Mouse (Mus musculus) erythroblast, adult 5-6 weeks (primary cell): ENCODE measurements around the gene Olfr1336. TPM values are rescaled to one million over a fixed set of nuclear protein-coding genes. Genes with fewer than 3 reads are reported as not detected.
"Not testable (repeated sequence)": the region's sequence is repeated elsewhere in the genome, so short reads cannot be mapped to it uniquely, and the experiment has no call there.

Source experiments
- ATAC-seq: replicated peaks from 2 replicates; pipeline ENCODE4 v1.8.0; 2016; ENCODE audit warnings: moderate number of reproducible peaks, mild to moderate bottlenecking, moderate TSS enrichment, inconsistent platforms; ENCODE audit not compliant: poor library complexity, low FRiP score, severe bottlenecking
- total RNA-seq, 2 experiments: library from RNA; stranded (forward) in 1 of 2; stranded (reverse) in 1 of 2; fragments of 150-400 nt in 1 of 2; fragments of 200-764, 138-1000 nt in 1 of 2; gene quantifications; 2 replicates each; pipeline versions ENCODE4 v1.2.3 to v1.2.4; 2015 to 2017; ENCODE audit warnings: low replicate concordance in 2 of 2

Gene Olfr1336
- not detected in 2 replicates for total RNA-seq (2015; ENCODE audit: low replicate concordance)
- total RNA-seq (2017; ENCODE audit: low replicate concordance), result not detected in 2 replicates

DNA sequence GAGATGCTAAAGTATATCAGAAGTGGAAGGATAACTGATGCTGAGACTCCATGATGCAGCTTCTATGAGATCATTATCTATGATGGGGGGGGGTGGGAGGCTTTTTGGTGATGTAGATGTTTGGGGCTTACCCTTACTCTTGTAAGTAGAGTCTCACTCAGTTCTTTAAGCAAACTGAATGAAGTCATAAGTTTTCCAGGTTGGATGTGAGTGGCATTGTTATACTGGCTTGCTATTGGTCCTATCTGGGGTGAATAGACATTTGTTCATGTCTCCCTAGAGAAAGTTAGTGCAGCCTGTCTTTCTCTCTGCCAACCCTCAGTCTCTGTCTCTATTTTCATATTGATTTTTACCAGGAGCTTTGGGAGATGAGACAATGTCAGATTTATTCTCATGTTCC lies at the start of gene Olfr1336:
TSS of gene Olfr1336 (plus strand) at position 301 of the 400 bp plus-strand sequence.
- ATAC-seq, result no peak

DNA sequence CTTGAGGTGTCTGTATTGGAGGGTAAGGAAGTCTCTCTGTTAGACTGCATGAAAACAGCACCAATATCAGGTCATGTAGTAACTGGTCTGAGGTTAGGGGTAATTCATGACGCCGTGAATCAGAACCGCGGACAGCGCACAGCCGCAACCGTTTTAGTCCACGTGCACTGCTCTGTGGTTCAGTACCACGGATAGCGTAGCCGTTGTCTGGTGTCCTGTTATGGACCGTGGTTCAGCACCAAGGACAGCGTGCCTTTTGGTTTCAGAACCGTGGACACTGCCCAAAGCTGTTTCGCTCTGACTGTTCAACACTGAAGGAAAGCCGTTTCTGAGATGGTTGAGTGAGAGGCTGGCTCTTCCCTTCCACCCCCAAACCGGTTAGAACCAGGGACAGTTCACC lies 45.9 kb upstream of the Olfr1336 start, which contains the start of gene Gm20715:
TSS of gene Gm20715 (plus strand) at position 235 of the 400 bp plus-strand sequence.
- ATAC-seq, result no peak

DNA sequence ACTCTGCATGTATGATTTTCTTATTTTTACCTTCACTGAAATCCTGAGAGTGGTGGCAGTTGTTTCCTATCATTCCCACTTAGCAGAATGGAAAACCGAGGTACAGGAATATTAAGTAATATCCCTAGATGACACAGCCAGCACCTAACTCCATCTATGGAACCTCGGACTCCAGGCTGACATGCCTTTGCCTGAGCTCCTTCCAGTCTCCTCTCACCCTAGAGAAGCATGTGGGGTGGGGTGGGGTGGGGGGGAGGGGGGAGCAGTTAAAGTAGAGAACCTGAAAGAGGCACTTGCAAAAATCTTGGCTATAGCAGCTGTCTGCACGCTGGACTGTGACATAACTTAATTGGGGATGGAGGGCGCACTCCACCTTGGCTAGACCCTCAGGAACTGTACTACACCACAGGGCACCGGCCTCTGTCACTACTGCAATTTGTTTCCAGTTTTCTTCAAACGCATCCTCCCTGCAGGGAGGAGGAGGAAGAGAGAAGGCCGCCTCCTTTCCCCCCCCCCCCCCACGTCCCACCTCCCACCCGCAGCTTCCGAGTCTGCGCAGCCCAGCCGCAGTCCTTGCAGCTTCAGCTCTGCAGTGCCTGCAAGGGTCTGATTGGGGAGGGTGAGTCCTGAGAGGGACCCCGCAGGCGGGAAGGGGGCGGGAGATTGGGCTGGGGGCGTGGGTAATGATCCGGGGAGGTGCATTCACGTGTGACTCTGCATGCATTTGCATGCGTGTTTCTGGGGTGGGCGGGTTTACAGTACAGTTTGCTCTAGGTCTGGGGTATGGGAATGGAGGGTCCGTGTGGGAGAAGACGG lies 41.1 kb upstream of the Olfr1336 start:
- no peak for ATAC-seq

DNA sequence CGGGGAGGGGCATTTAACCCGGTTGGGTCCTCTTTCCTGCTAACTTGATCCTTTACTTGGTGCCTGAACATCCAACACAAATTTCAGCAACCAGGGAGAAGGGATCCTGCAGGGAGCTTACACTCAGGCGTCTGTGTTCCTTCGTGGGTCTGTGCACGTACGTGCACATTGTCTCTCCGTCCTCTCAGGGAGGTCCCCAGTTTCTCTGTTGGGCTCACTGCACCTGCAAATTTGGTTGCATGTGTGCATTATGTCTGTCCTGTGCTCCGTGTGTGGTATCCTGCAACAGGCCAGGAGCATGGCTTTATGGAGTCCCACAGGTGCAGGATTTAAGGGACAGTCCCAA lies 40.6 kb upstream of the Olfr1336 start:
- no peak for ATAC-seq

DNA sequence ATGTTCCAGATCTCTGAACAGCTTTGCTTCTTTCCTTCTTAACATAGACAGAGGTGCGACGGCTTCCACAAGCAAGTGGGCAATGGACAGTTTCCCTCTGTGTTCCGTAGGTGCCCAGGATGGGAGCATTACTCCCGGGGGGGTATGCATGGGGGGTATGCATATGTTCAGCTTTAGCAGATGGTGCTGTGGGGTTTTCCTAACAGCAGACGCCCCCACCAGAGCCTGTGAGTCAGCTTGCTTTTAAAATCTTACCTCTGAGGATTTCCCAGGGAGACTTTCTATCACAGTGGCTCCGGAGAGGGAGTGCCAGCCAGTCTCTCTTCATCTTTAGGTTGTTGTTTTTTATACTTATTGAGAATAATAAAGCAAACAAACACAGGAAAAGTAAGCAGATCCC lies 36.1 kb upstream of the Olfr1336 start:
- ATAC-seq, result no peak

DNA sequence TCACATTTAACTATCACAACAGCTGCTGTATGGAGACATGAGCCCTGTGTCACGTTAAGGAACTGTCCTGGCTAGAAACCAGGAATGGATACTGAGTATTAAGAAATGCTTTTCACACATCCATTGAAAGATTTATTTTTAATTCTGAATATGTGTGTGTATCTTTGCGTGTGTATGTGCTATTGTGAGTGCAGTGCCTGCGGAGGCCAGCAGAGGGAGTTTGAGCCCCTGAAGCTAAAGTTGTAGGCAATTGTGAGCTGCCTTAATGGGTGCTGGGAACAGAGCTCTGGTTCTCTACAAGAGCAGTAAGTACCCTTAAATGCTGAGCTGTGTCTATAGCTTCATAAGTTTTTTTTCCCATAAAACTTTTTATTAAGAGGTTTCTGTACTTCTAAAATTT lies 26.6 kb upstream of the Olfr1336 start:
- ATAC-seq, result no peak

DNA sequence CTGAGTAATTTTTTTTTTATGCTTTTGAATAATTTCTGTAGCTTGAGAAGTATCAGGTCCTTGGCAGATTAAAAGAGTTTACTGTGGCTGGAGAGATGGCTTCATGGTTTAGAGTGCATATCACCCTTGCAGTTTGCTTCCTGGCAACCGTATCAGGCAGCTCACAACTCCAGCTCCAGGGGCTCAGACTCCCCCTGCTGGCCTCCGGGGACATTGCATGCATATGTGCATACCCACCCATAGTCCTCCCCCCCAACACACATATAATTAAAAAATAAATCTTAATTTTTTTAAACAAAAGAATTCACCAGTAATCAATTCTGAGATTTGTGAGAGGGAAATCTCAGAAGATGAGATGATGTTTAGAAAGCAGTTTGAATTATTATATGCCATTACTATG lies 25.6 kb upstream of the Olfr1336 start:
- no peak for ATAC-seq

DNA sequence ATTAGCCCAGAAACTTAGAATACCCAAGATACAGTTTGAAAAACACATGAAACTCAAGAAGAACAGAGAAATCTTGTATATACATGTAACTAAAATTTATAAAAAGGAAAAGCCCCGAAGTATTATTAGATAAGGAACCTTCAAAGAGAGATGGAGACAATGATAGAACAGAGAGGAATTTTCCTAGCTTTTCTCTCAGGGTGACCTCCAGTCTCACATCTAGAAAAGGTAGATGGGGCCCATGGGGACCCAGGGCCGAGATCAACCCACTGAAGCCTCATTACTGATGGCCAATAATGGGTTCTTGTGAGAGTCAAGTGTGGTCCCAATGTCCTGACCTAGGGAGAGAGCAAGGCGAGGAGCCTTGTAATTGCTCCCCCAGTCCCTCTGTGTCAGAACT lies 17.6 kb upstream of the Olfr1336 start, which contains the start of gene Olfr1344:
TSS of gene Olfr1344 (plus strand) at position 301 of the 400 bp plus-strand sequence.
- ATAC-seq, result no peak

DNA sequence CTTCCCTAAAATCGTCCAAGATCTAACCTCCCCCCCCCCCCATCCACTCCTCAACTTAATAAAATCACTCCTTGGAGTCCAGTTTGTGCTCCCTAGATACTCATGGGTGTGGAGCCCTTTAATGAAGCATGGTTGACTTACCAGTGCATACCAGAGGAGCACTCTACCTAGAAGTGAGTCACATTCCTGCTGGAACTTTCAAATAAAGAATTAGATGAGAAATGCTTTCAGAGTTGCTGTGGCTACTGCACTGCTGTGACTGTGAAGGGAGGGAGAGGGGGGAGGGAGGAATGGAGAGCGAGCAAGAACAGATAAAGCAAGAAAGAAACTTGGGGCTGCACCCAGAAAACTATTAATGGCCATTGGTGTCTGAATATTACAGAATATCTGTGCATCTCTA lies 14.8 kb upstream of the Olfr1336 start:
- no peak for ATAC-seq

DNA sequence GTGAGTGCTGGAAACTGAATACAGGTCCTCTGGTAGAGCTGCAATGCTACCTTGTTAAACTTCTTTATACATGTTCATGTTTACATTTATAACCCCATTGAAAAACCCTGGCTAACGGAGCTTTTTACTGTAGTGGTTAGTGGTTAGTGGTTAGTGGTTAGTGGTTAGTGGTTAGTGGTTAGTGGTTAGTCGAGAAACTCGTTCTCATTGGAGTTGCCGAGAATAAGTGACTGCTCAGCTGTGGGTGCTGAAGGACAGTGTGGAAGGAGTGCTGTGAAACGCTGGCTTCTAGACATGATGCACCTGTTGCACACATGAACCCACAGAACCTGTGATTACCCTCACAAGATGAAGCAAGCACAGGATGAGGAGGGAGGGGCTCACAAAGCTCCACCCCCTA lies 8.2 kb upstream of the Olfr1336 start:
- no peak for ATAC-seq

DNA sequence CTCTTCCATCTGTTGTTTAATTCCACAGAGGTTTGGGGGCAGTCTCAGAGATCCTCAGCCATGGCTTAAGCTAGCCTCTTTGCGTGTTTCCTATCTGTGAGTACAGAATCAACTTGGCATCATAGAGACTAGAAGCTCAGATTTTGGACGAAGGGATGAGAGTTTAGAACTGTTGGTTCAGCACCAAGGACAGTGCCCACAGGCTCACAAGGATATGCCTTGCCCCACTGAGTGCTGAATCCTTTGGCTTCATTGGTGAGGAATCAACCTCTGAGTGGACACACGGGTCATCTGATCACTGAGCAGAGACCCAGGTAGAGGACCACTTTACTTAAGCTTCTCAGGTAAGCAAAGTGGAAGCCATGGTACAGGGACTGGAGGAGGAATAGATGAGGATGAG lies 431 bp downstream of the Olfr1336 start:
- ATAC-seq, result no peak

DNA sequence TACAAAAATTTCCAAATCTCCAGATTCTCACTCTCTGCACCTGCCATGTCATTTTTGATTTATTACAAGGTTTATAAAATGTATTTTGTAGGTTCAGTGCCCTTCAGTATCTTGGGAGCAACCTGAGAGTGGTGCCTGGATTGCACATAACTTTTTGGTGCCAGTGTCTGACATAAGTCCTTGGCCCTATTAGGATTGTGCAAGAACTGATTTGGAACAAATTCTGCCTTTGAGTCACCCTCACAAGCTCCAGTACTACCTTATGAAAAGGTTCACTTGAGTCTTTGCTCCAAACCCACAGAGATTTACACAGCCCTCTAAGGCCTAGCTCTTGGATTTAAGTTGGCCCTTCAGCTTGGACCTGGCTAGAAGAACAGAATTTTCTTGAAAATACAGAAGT lies 11.0 kb downstream of the Olfr1336 start, which contains the start of gene Olfr1346:
TSS of gene Olfr1346 (plus strand) at position 151 of the 400 bp plus-strand sequence.
- ATAC-seq, result no peak

DNA sequence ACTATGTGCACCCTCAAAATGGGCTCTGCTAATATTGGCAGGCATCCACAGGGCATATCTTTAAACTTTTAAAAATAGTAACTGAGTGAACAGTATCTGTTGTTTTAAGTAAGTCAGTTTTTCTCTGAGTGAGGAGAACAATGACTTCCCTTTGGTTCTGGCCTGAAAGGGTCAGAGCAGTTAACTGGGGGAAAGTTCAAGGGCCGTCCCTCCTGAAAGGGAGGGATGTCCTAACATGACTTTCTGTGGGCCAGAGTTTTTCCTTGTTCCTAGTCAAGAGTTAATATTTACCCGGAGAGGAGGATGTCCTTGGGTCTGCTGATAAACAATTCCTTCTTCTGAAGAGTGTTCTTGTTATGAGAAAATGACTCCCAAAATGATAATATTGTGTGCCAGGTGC lies 21.7 kb downstream of the Olfr1336 start:
- ATAC-seq, result not testable (repeated sequence)

DNA sequence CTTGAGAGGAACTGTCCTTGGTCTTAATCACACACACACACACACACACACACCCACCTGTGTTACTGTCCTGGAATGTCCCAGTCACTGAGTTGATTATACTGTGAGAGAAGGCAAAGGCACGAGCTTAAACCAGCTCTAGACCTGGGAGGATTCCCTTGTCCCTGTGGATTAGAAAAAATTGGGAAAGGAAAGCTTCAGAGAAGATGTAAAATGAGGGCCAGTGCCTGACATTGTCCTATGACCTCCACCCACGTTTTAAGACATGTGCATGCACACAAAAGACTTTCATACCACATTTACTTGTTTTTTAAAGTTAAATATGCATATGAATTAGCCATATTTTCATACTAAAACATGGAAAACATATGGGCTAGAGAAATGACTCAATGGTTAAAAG lies 30.9 kb downstream of the Olfr1336 start, which contains the start of gene Olfr5:
TSS of gene Olfr5 (minus strand) at position 101 of the 400 bp plus-strand sequence.
- no peak for ATAC-seq

DNA sequence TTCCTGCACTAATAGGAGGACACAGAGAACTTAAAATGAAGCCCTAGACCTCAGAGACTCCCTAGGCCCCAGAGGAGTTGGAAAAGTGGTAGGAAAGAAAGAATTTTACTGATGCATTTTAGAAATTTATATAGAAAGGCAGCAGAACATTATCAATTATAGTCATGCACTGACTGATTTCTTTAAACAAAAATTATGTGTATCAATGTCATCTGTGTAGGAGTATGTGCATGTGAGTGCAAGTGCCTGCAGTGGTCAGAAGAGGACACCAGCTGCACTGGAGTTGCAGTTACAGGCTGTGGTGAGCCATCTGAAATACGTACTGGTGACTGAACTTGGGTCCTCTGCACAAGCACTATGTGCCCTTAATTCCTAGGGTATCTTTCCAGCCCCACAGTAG lies 43.7 kb downstream of the Olfr1336 start, which contains the start of gene Olfr1347:
TSS of gene Olfr1347 (minus strand) at position 101 of the 400 bp plus-strand sequence.
- no peak for ATAC-seq

DNA sequence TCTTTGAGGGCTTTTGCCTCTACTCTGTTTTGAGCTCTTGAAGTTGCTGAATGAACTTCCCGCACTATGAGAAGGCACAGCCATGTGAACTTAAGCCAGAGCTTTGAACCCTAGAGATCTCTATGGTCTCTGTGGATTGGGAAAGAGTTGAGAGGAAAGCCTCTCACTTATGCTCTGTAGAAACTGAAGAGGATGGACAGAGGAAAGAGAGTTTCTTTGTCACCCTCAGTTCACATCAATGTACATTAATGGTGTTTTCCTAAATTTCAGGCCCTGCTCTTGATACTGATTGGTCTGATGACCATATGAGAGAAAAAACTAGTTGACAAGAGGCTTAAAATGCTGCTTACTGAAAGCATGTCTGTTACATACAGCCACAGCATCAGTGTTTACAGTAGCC lies 52.7 kb downstream of the Olfr1336 start, which contains the start of gene Olfr1348:
TSS of gene Olfr1348 (minus strand) at position 101 of the 400 bp plus-strand sequence.
- no peak for ATAC-seq

Other genes starting within 250 kb of the Olfr1336 start
- not detected in 2 replicates for gene Zscan5b, start 233.9 kb upstream of the Olfr1336 start, total RNA-seq (2015; ENCODE audit: low replicate concordance)
- gene Zscan5b, start 233.9 kb upstream of the Olfr1336 start, total RNA-seq (2017; ENCODE audit: low replicate concordance), result not detected in 2 replicates
- gene Epp13, start 203.5 kb upstream of the Olfr1336 start, total RNA-seq (2015; ENCODE audit: low replicate concordance), result not detected in 2 replicates
- gene Epp13, start 203.5 kb upstream of the Olfr1336 start, total RNA-seq (2017; ENCODE audit: low replicate concordance), result not detected in 2 replicates
- not detected in 2 replicates for gene Zfp667, start 169.6 kb upstream of the Olfr1336 start, total RNA-seq (2015; ENCODE audit: low replicate concordance)
- gene Zfp667, start 169.6 kb upstream of the Olfr1336 start, total RNA-seq (2017; ENCODE audit: low replicate concordance), result 0.09 and 0.84 TPM in 2 replicates
- gene Zfp583, start 124.9 kb upstream of the Olfr1336 start, total RNA-seq (2015; ENCODE audit: low replicate concordance), result not detected in 2 replicates
- not detected in 2 replicates for gene Zfp583, start 124.9 kb upstream of the Olfr1336 start, total RNA-seq (2017; ENCODE audit: low replicate concordance)
- gene Gm3854, start 112.4 kb upstream of the Olfr1336 start, total RNA-seq (2015; ENCODE audit: low replicate concordance), result not detected in 2 replicates
- not detected in 2 replicates for gene Gm3854, start 112.4 kb upstream of the Olfr1336 start, total RNA-seq (2017; ENCODE audit: low replicate concordance)
- not detected in 2 replicates for gene Zfp78, start 92.9 kb upstream of the Olfr1336 start, total RNA-seq (2015; ENCODE audit: low replicate concordance)
- gene Zfp78, start 92.9 kb upstream of the Olfr1336 start, total RNA-seq (2017; ENCODE audit: low replicate concordance), result 0.43 and 2.1 TPM in 2 replicates
- gene Zfp28, start 72.9 kb upstream of the Olfr1336 start, total RNA-seq (2015; ENCODE audit: low replicate concordance), result not detected in 2 replicates
- gene Zfp28, start 72.9 kb upstream of the Olfr1336 start, total RNA-seq (2017; ENCODE audit: low replicate concordance), result 9.6 TPM in 1 of 2 replicates, not detected in the other
- gene Smim17, start 57.5 kb upstream of the Olfr1336 start, total RNA-seq (2015; ENCODE audit: low replicate concordance), result not detected in 2 replicates
- gene Smim17, start 57.5 kb upstream of the Olfr1336 start, total RNA-seq (2017; ENCODE audit: low replicate concordance), result not detected in 2 replicates
- gene Gm20715, start 45.9 kb upstream of the Olfr1336 start, total RNA-seq (2015; ENCODE audit: low replicate concordance), result not detected in 2 replicates
- gene Gm20715, start 45.9 kb upstream of the Olfr1336 start, total RNA-seq (2017; ENCODE audit: low replicate concordance), result not detected in 2 replicates
- gene Olfr1344, start 17.5 kb upstream of the Olfr1336 start, total RNA-seq (2015; ENCODE audit: low replicate concordance), result not detected in 2 replicates
- not detected in 2 replicates for gene Olfr1344, start 17.5 kb upstream of the Olfr1336 start, total RNA-seq (2017; ENCODE audit: low replicate concordance)
- gene Olfr1346, start 10.9 kb downstream of the Olfr1336 start, total RNA-seq (2015; ENCODE audit: low replicate concordance), result not detected in 2 replicates
- gene Olfr1346, start 10.9 kb downstream of the Olfr1336 start, total RNA-seq (2017; ENCODE audit: low replicate concordance), result not detected in 2 replicates
- gene Olfr5, start 30.8 kb downstream of the Olfr1336 start, total RNA-seq (2015; ENCODE audit: low replicate concordance), result not detected in 2 replicates
- gene Olfr5, start 30.8 kb downstream of the Olfr1336 start, total RNA-seq (2017; ENCODE audit: low replicate concordance), result not detected in 2 replicates
- gene Olfr1347, start 43.6 kb downstream of the Olfr1336 start, total RNA-seq (2015; ENCODE audit: low replicate concordance), result not detected in 2 replicates
- gene Olfr1347, start 43.6 kb downstream of the Olfr1336 start, total RNA-seq (2017; ENCODE audit: low replicate concordance), result not detected in 2 replicates
- not detected in 2 replicates for gene Olfr1348, start 52.6 kb downstream of the Olfr1336 start, total RNA-seq (2015; ENCODE audit: low replicate concordance)
- gene Olfr1348, start 52.6 kb downstream of the Olfr1336 start, total RNA-seq (2017; ENCODE audit: low replicate concordance), result not detected in 2 replicates
- gene Olfr1349, start 66.8 kb downstream of the Olfr1336 start, total RNA-seq (2015; ENCODE audit: low replicate concordance), result not detected in 2 replicates
- not detected in 2 replicates for gene Olfr1349, start 66.8 kb downstream of the Olfr1336 start, total RNA-seq (2017; ENCODE audit: low replicate concordance)
- not detected in 2 replicates for gene Olfr1350, start 108.7 kb downstream of the Olfr1336 start, total RNA-seq (2015; ENCODE audit: low replicate concordance)
- gene Olfr1350, start 108.7 kb downstream of the Olfr1336 start, total RNA-seq (2017; ENCODE audit: low replicate concordance), result not detected in 2 replicates
- gene Zim1, start 240.3 kb downstream of the Olfr1336 start, total RNA-seq (2015; ENCODE audit: low replicate concordance), result not detected in 2 replicates
- not detected in 2 replicates for gene Zim1, start 240.3 kb downstream of the Olfr1336 start, total RNA-seq (2017; ENCODE audit: low replicate concordance)